Mouse (Mus musculus): ENCODE results near the gene Nav3. TPM values are rescaled to one million over a fixed set of nuclear protein-coding genes. Genes with fewer than 3 reads are reported as not detected.
A peak's percentile ranks its signal among the peaks of the same experiment; 100 is the strongest.

The Nav3 gene
- total RNA-seq, 2 experiments from 2014 or later: 14.6 to 20.6 TPM

GRCm38 (mm10) chr10:109973483-109973882 lies 482.5 kb downstream of the Nav3 start:
- intact Hi-C loops (cut with DNase I): no loop called here
- no peak for DNase-seq

GRCm38 (mm10) chr10:109950296-109950695 lies 505.7 kb downstream of the Nav3 start:
- no peak for DNase-seq
- intact Hi-C loops (cut with DNase I): no loop called here

GRCm38 (mm10) chr10:109929319-109929622 lies 526.7 kb downstream of the Nav3 start:
- intact Hi-C loops (cut with DNase I): loop anchor here (10.0 kb wide), 1 partner anchor 726 kb away; no protein-coding TSS in a partner anchor
- no peak for DNase-seq

- peak in 1 of 2 experiments; percentile 11 for DNase-seq
- intact Hi-C loops (cut with DNase I): loop anchor here (10.0 kb wide), 1 partner anchor 726 kb away; no protein-coding TSS in a partner anchor
Observed at GRCm38 (mm10) chr10:109928547-109929318, 527.3 kb downstream of the Nav3 start.

GRCm38 (mm10) chr10:109926149-109926548 lies 529.9 kb downstream of the Nav3 start:
- no peak for DNase-seq
- intact Hi-C loops (cut with DNase I): loop anchor here (10.0 kb wide), 1 partner anchor 729 kb away; no protein-coding TSS in a partner anchor

GRCm38 (mm10) chr10:109924136-109924535 lies 531.9 kb downstream of the Nav3 start:
- DNase-seq: no peak
- intact Hi-C loops (cut with DNase I): loop anchor here (5.0 to 10.0 kb wide), 2 partner anchors 73 to 731 kb away; no protein-coding TSS in a partner anchor

- DNase-seq: peak; percentile 23 to 39
- intact Hi-C loops (cut with DNase I): loop anchor here (1.0 to 10.0 kb wide), 3 partner anchors 76 to 733 kb away; no protein-coding TSS in a partner anchor
Observed at GRCm38 (mm10) chr10:109921368-109921767, 534.6 kb downstream of the Nav3 start.

GRCm38 (mm10) chr10:109920607-109921187 lies 535.3 kb downstream of the Nav3 start:
- intact Hi-C loops (cut with DNase I): loop anchor here (1.0 to 10.0 kb wide), 3 partner anchors 77 to 734 kb away; no protein-coding TSS in a partner anchor
- DNase-seq: peak; percentile 78 to 81

- no peak for DNase-seq
Observed at GRCm38 (mm10) chr10:109919515-109919914, 536.5 kb downstream of the Nav3 start.

GRCm38 (mm10) chr10:109907206-109907605 lies 548.8 kb downstream of the Nav3 start:
- DNase-seq: no peak
- intact Hi-C loops (cut with DNase I): no loop called here

More at GRCm38 (mm10) chr10:109919515-109919914, 536.5 kb downstream of the Nav3 start:
- intact Hi-C loops (cut with DNase I): loop anchor here (10.0 kb wide), 1 partner anchor 815 kb away; no protein-coding TSS in a partner anchor

GRCm38 (mm10) chr10:109906413-109906785 lies 549.6 kb downstream of the Nav3 start:
- DNase-seq: no peak
- intact Hi-C loops (cut with DNase I): no loop called here

GRCm38 (mm10) chr10:109905649-109906412 lies 550.2 kb downstream of the Nav3 start:
- no peak for DNase-seq
- intact Hi-C loops (cut with DNase I): no loop called here

GRCm38 (mm10) chr10:109904841-109905240 lies 551.2 kb downstream of the Nav3 start:
- DNase-seq: no peak
- intact Hi-C loops (cut with DNase I): no loop called here

GRCm38 (mm10) chr10:109903701-109904555 lies 552.1 kb downstream of the Nav3 start:
- intact Hi-C loops (cut with DNase I): no loop called here
- no peak for DNase-seq

- intact Hi-C loops (cut with DNase I): no loop called here
- no peak for DNase-seq
Observed at GRCm38 (mm10) chr10:109903241-109903640, 552.8 kb downstream of the Nav3 start.

- DNase-seq: no peak
- intact Hi-C loops (cut with DNase I): no loop called here
Observed at GRCm38 (mm10) chr10:109889171-109889475, 566.9 kb downstream of the Nav3 start.

- intact Hi-C loops (cut with DNase I): no loop called here
- DNase-seq: no peak
Observed at GRCm38 (mm10) chr10:109888355-109889170, 567.4 kb downstream of the Nav3 start.

GRCm38 (mm10) chr10:109887160-109887559 lies 568.8 kb downstream of the Nav3 start:
- DNase-seq: no peak
- intact Hi-C loops (cut with DNase I): no loop called here

- intact Hi-C loops (cut with DNase I): no loop called here
Observed at GRCm38 (mm10) chr10:109876107-109876506, 579.9 kb downstream of the Nav3 start.

More at GRCm38 (mm10) chr10:109876107-109876506, 579.9 kb downstream of the Nav3 start:
- no peak for DNase-seq

Data from heart, postnatal 10 days (tissue).